Comparison of ENCODE assay signal across 14 mouse cellular contexts in the genomic region with DNA sequence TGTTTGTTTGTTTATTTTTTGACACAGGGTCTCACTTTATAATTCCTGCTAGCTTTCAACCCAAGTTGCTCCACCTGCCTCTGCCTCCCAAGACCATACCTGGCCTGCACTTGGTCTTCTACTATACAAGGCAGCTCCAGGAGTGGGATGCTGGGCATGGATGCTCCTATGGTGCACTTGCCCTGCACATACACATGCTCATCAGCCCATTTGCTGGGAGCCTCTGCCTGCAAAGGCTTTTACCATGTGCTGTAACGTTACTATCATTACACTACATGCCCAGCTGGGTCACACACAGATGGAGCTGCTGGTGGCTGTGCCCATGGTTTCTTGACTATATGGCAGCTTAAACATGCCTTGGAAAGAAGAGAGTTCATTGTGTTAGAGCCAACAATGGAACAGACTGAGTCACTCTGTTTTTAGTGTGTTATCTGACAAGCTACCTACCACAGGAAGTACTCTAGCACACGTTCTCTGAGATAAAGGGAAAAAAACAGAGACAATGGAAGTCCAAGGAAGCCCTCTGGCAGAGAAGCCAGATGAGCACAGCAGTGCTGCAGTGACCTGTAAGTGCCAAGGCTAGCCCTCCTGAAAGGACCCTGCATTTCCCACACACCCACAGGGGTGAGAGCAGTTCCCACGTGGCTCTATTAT. TPM values are rescaled to one million over a fixed set of nuclear protein-coding genes. Genes with fewer than 3 reads are reported as not detected.
DNase-seq lines count a peak whose midpoint lies in the region; ATAC-seq and TF ChIP-seq lines count a peak whose summit lies in the region.
"Had no signal": no experiment of that assay in that cellular context is flagged by ENCODE, and none has a peak within 500 bp of the region (broad histone marks: within the 10 kb centered on the region; RNA-seq: fewer than 3 reads in every experiment).

No protein-coding gene starts in this region.

- ATAC-seq in heart, embryonic 12.5 days (ENCODE audit: insufficient number of reproducible peaks, low FRiP score) = no peak; the same call in 1 of the 2 replicates
- peak; percentile 47 for ATAC-seq in lung, postnatal 0 days
- ATAC-seq: intestine, embryonic 15.5 days; midbrain, embryonic 15.5 days had no signal

- no peak overlapping the region for H3K4me2 ChIP-seq in heart, embryonic 12.5 days
- H3K4me2 ChIP-seq in lung, postnatal 0 days (replicated peaks; ENCODE audit: low read depth, low read length) = no peak overlapping the region
- H3K4me2 ChIP-seq: embryonic facial prominence, embryonic 12.5 days; intestine, embryonic 15.5 days; midbrain, embryonic 15.5 days had no signal

- peaks cover 96% of the 10 kb centered on the region for H3K36me3 ChIP-seq in heart, embryonic 12.5 days
- H3K36me3 ChIP-seq in lung, postnatal 0 days (ENCODE audit: insufficient read depth, low read length) = peaks cover 28% of the 10 kb centered on the region

- no peak for TF ChIP-seq CTCF in lung, postnatal 0 days (IDR thresholded peaks at IDR 0.05)
- no peak for TF ChIP-seq CTCF in lung, adult 2 months (IDR thresholded peaks at IDR 0.05; ENCODE audit: insufficient read depth, low read length)

- TF ChIP-seq EP300 in lung, postnatal 0 days (IDR thresholded peaks at IDR 0.05) = no peak

- no peak for DNase-seq in heart, adult 18-20 months
- peak; percentile 31 for DNase-seq in lung, postnatal 0 days (ENCODE audit: low spot score)
- DNase-seq in lung, adult 2 months = no peak
- peak; percentile 71 for DNase-seq in MEL-GATA-1-ER (ENCODE audit: extremely low read depth, low read depth)
- DNase-seq in naive thymus-derived CD4-positive, alpha-beta T cell, adult 2 months (ENCODE audit: low read depth) = peak; percentile 45
- DNase-seq in adrenal gland, adult 2 months = no peak
- no peak for DNase-seq in embryo, embryonic 11 days
- DNase-seq: cerebellum, postnatal 14 days; kidney, postnatal 14 days; lung, postnatal 14 days had no signal

- H3K27ac ChIP-seq in heart, embryonic 12.5 days (ENCODE audit: poor library complexity, severe bottlenecking) = 0 out of 2 replicates have a peak overlapping the region, but pooled peaks have one; percentile 43
- H3K27ac ChIP-seq in lung, postnatal 0 days (ENCODE audit: low read length) = no peak overlapping the region
- H3K27ac ChIP-seq: embryonic facial prominence, embryonic 12.5 days; intestine, embryonic 15.5 days; midbrain, embryonic 15.5 days had no signal

- H3K27me3 ChIP-seq in heart, embryonic 12.5 days (replicated peaks) = no peaks in the 10 kb centered on the region
- no peaks in the 10 kb centered on the region for H3K27me3 ChIP-seq in lung, postnatal 0 days (replicated peaks; ENCODE audit: insufficient read depth, low read length)
- H3K27me3 ChIP-seq: embryonic facial prominence, embryonic 12.5 days; intestine, embryonic 15.5 days; midbrain, embryonic 15.5 days had no signal

- no peak for TF ChIP-seq POLR2A in lung, adult 2 months (IDR thresholded peaks at IDR 0.05; ENCODE audit: borderline replicate concordance, extremely low read depth, low read depth, low read length)

- H3K4me3 ChIP-seq in heart, embryonic 12.5 days = no peak overlapping the region
- no peak overlapping the region for H3K4me3 ChIP-seq in lung, postnatal 0 days (ENCODE audit: low read depth, low read length)
- no peak overlapping the region for H3K4me3 ChIP-seq in lung, adult 2 months (replicated peaks; ENCODE audit: extremely low read depth, low read depth, low read length)
- H3K4me3 ChIP-seq: embryonic facial prominence, embryonic 12.5 days; intestine, embryonic 15.5 days; midbrain, embryonic 15.5 days had no signal

- no peak overlapping the region for H3K9ac ChIP-seq in heart, embryonic 12.5 days
- no peak overlapping the region for H3K9ac ChIP-seq in lung, postnatal 0 days (replicated peaks; ENCODE audit: low read depth)
- H3K9ac ChIP-seq: embryonic facial prominence, embryonic 12.5 days; intestine, embryonic 15.5 days; midbrain, embryonic 15.5 days had no signal

- WGBS in heart, embryonic 12.5 days = 42% methylated on average over 3 of the region's 3 CpGs
- 48% methylated on average over 3 of the region's 3 CpGs for WGBS in lung, postnatal 0 days
- 33% methylated on average over 3 of the region's 3 CpGs for WGBS in lung, adult 2 months

- peaks cover 12% of the 10 kb centered on the region for H3K4me1 ChIP-seq in heart, embryonic 12.5 days (replicated peaks)
- H3K4me1 ChIP-seq in lung, postnatal 0 days (ENCODE audit: insufficient read depth, low read depth, low read length) = no peaks in the 10 kb centered on the region
- H3K4me1 ChIP-seq in lung, adult 2 months (ENCODE audit: control insufficient read depth, insufficient read depth, low read length) = peaks cover 4% of the 10 kb centered on the region; the same call in 1 of the 2 replicates
- H3K4me1 ChIP-seq: embryonic facial prominence, embryonic 12.5 days; intestine, embryonic 15.5 days; midbrain, embryonic 15.5 days had no signal

- H3K9me3 ChIP-seq in heart, embryonic 12.5 days (replicated peaks) = no peaks in the 10 kb centered on the region
- no peaks in the 10 kb centered on the region for H3K9me3 ChIP-seq in lung, postnatal 0 days (ENCODE audit: low read length)
- H3K9me3 ChIP-seq: embryonic facial prominence, embryonic 12.5 days; intestine, embryonic 15.5 days; midbrain, embryonic 15.5 days had no signal

RNA-seq across cellular contexts. Expression of gene Litaf, which starts 12.4 kb away (rescaled TPM):
- polyA plus RNA-seq in heart, embryonic 12.5 days (2016; fragmentation: Nextera tagmentation; extraction: Ambion mirVana) = 63.6 and 64.5 TPM in 2 replicates
- 10 to 100 TPM; 17.1 to 20.8 TPM for total RNA-seq in heart, adult 18-20 months (2021)
- polyA plus RNA-seq in lung, postnatal 0 days (2015; fragmentation: Nextera tagmentation; extraction: Ambion mirVana) = 106 and 118 TPM in 2 replicates
- 207 and 215 TPM in 2 replicates for polyA plus RNA-seq in lung, adult 2 months (2012; rRNA removed)
- total RNA-seq in adrenal gland, adult 2 months (2021) = 10 to 100 TPM; 50.4 to 65.2 TPM
- polyA plus RNA-seq in adrenal gland, adult 2 months (2012; rRNA removed) = 221 and 284 TPM in 2 replicates

RNA-seq across cellular contexts. Expression of gene Snn, which starts 17.6 kb away (rescaled TPM):
- polyA plus RNA-seq in heart, embryonic 12.5 days (2016; fragmentation: Nextera tagmentation; extraction: Ambion mirVana) = 38.7 and 39.4 TPM in 2 replicates
- total RNA-seq in heart, adult 18-20 months (2021) = 10 to 100 TPM; 24.6 to 26.5 TPM
- polyA plus RNA-seq in lung, postnatal 0 days (2015; fragmentation: Nextera tagmentation; extraction: Ambion mirVana) = 41.1 and 46.6 TPM in 2 replicates
- 41.8 and 50.6 TPM in 2 replicates for polyA plus RNA-seq in lung, adult 2 months (2012; rRNA removed)
- 10 to 100 TPM in 1 of 2 experiments, 1 to 10 TPM in 1; 9.7 to 16.5 TPM for total RNA-seq in adrenal gland, adult 2 months (2021)
- 9.1 and 9.2 TPM in 2 replicates for polyA plus RNA-seq in adrenal gland, adult 2 months (2012; rRNA removed)

RNA-seq across cellular contexts. Expression of gene Txndc11, which starts 56.1 kb away (rescaled TPM):
- 36.7 and 37.2 TPM in 2 replicates for polyA plus RNA-seq in heart, embryonic 12.5 days (2016; fragmentation: Nextera tagmentation; extraction: Ambion mirVana)
- 10 to 100 TPM; 13.6 to 14.0 TPM for total RNA-seq in heart, adult 18-20 months (2021)
- 27.5 and 29.2 TPM in 2 replicates for polyA plus RNA-seq in lung, postnatal 0 days (2015; fragmentation: Nextera tagmentation; extraction: Ambion mirVana)
- polyA plus RNA-seq in lung, adult 2 months (2012; rRNA removed) = 23.2 and 25.6 TPM in 2 replicates
- total RNA-seq in adrenal gland, adult 2 months (2021) = 10 to 100 TPM; 33.2 to 72.4 TPM
- polyA plus RNA-seq in adrenal gland, adult 2 months (2012; rRNA removed) = 25.9 and 38.3 TPM in 2 replicates

Comparison
In these comparisons a context has a peak if more than half of its experiments do, and no peak if none do; other contexts are left out.
1. DNase-seq: peak in lung, postnatal 0 days (single experiment), MEL-GATA-1-ER (single experiment) and naive thymus-derived CD4-positive, alpha-beta T cell, adult 2 months (single experiment); none in heart, adult 18-20 months (0 of 2), lung, adult 2 months (single experiment), adrenal gland, adult 2 months (single experiment) and embryo, embryonic 11 days (single experiment).